Mouse (Mus musculus) layer of hippocampus, postnatal 36 days (tissue): ENCODE data around the gene Sept5. TPM values are rescaled to one million over a fixed set of nuclear protein-coding genes. Genes with fewer than 3 reads are reported as not detected.

Source experiments
- DNase-seq, 2 experiments: peaks; one replicate each; pipeline ENCODE4 v3.0.0; 2022
- total RNA-seq, 2 experiments: library from RNA; stranded (reverse); gene quantifications; 2 replicates each; pipeline ENCODE4 v1.2.3; 2021

Sept5 gene
- 100 to 1,000 TPM; 548 to 589 TPM for total RNA-seq

GRCm38 (mm10) chr16:18629390-18630231 lies at the start of gene Sept5:
Sept5 (minus strand) TSS chr16:18629954.
- peak; percentile 67 to 71 for DNase-seq

- DNase-seq = no peak
These were observed 49.4 kb upstream of the Sept5 start for GRCm38 (mm10) chr16:18679112-18679511.

- DNase-seq = peak; percentile 47 to 50
These were observed 48.3 kb upstream of the Sept5 start for GRCm38 (mm10) chr16:18677746-18678679.

GRCm38 (mm10) chr16:18673005-18673404 lies 43.3 kb upstream of the Sept5 start:
- no peak for DNase-seq

GRCm38 (mm10) chr16:18672027-18672426 lies 42.3 kb upstream of the Sept5 start:
- no peak for DNase-seq

GRCm38 (mm10) chr16:18669914-18670313 lies 40.2 kb upstream of the Sept5 start:
- DNase-seq = no peak

GRCm38 (mm10) chr16:18658597-18658996 lies 28.8 kb upstream of the Sept5 start:
- DNase-seq = no peak

- DNase-seq = no peak
These were observed 25.8 kb upstream of the Sept5 start for GRCm38 (mm10) chr16:18655372-18656098.

GRCm38 (mm10) chr16:18653290-18654160 lies 23.8 kb upstream of the Sept5 start:
- DNase-seq = no peak

GRCm38 (mm10) chr16:18649126-18649525 lies 19.4 kb upstream of the Sept5 start:
- no peak for DNase-seq

GRCm38 (mm10) chr16:18645329-18645728 lies 15.6 kb upstream of the Sept5 start:
- DNase-seq = no peak

- no peak for DNase-seq
These were observed 14.7 kb upstream of the Sept5 start for GRCm38 (mm10) chr16:18644485-18644884.

GRCm38 (mm10) chr16:18643406-18643998 lies 13.7 kb upstream of the Sept5 start:
- no peak for DNase-seq

GRCm38 (mm10) chr16:18642897-18643296 lies 13.1 kb upstream of the Sept5 start:
- no peak for DNase-seq

GRCm38 (mm10) chr16:18642291-18642690 lies 12.5 kb upstream of the Sept5 start:
- DNase-seq = no peak

- no peak for DNase-seq
These were observed 9.7 kb upstream of the Sept5 start for GRCm38 (mm10) chr16:18639382-18639929.

- no peak for DNase-seq
These were observed 8.6 kb upstream of the Sept5 start for GRCm38 (mm10) chr16:18638396-18638795.

- DNase-seq = no peak
These were observed 7.0 kb upstream of the Sept5 start for GRCm38 (mm10) chr16:18636804-18637203.

- DNase-seq = no peak
These were observed 6.6 kb upstream of the Sept5 start for GRCm38 (mm10) chr16:18636401-18636800.

- no peak for DNase-seq
These were observed 3.6 kb upstream of the Sept5 start for GRCm38 (mm10) chr16:18633333-18633732.

- no peak for DNase-seq
These were observed 3.1 kb upstream of the Sept5 start for GRCm38 (mm10) chr16:18632816-18633215.
